In the genomic region with DNA sequence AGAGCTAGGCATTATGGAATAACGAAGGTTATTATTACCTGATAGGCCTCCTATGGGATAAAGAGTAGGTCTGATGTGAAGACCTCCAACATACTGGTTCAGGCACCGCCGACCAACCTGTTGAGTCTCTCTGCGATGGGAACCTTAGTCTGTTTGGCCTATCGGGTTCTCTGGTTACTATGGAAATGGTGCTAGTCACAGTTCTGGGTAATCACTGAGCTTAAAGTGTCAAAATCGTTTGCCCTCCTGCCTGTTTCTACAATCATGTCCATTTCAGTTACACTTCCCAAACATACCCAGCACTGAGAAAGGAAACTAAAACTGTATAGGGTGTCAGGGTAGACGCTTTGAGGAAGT, we compare ENCODE assay signal across 7 mouse cellular contexts. TPM values are rescaled to one million over a fixed set of nuclear protein-coding genes. Genes with fewer than 3 reads are reported as not detected.
A peak's percentile ranks its signal among the peaks of the same experiment; 100 is the strongest.
DNase-seq lines count a peak whose midpoint lies in the region; ATAC-seq and TF ChIP-seq lines count a peak whose summit lies in the region.

No protein-coding gene starts in this region.

- peak overlapping the region; percentile 92 for H3K9ac ChIP-seq in liver, adult 2 months (ENCODE audit: low read depth, low read length)
- H3K9ac ChIP-seq in limb, embryonic 12.5 days (replicated peaks), result peak overlapping the region; percentile 44
- H3K9ac ChIP-seq in neural tube, embryonic 15.5 days (replicated peaks), result no peak overlapping the region

- ATAC-seq in limb, embryonic 12.5 days (ENCODE audit: insufficient number of reproducible peaks, insufficient read depth, low FRiP score, low TSS enrichment, low read depth), result no peak
- ATAC-seq in neural tube, embryonic 15.5 days (ENCODE audit: low FRiP score), result no peak

- intact Hi-C loops in left cerebral cortex, postnatal 4 days (cut with DNase I), result no loop called here

- H3K9me3 ChIP-seq in erythroblast, embryonic 14.5 days (ENCODE audit: control insufficient read depth, low read length), result peaks cover 4% of the 10 kb centered on the region; the same call in 1 of the 2 replicates
- H3K9me3 ChIP-seq in limb, embryonic 12.5 days, result no peaks in the 10 kb centered on the region
- no peaks in the 10 kb centered on the region for H3K9me3 ChIP-seq in neural tube, embryonic 15.5 days (replicated peaks)

- H3K36me3 ChIP-seq in liver, adult 2 months (ENCODE audit: control insufficient read depth, insufficient read depth, low read length), result peaks cover 3% of the 10 kb centered on the region; the same call in 1 of the 2 replicates
- H3K36me3 ChIP-seq in erythroblast, embryonic 14.5 days (ENCODE audit: control insufficient read depth), result peaks cover 25% of the 10 kb centered on the region
- peaks cover 17% of the 10 kb centered on the region; the same call in 1 of the 2 replicates for H3K36me3 ChIP-seq in limb, embryonic 12.5 days
- 0 out of 2 replicates have a peak, but pooled peaks cover 6% of the 10 kb centered on the region for H3K36me3 ChIP-seq in neural tube, embryonic 15.5 days

- H3K4me1 ChIP-seq in liver, adult 2 months (ENCODE audit: control insufficient read depth, insufficient read depth, low read length), result no peaks in the 10 kb centered on the region; the same call in 1 of the 2 replicates
- peaks cover 20% of the 10 kb centered on the region for H3K4me1 ChIP-seq in erythroblast, embryonic 14.5 days (ENCODE audit: control insufficient read depth)
- H3K4me1 ChIP-seq in limb, embryonic 12.5 days (replicated peaks), result no peaks in the 10 kb centered on the region; the same call in 1 of the 2 replicates
- peaks cover 8% of the 10 kb centered on the region; the same call in 1 of the 2 replicates for H3K4me1 ChIP-seq in neural tube, embryonic 15.5 days

- H3K79me2 ChIP-seq in liver, adult 2 months (ENCODE audit: control insufficient read depth, insufficient read depth, low read length), result no peaks in the 10 kb centered on the region; the same call in 1 of the 2 replicates

- H3K4me2 ChIP-seq in limb, embryonic 12.5 days, result peak overlapping the region; percentile 42
- H3K4me2 ChIP-seq in neural tube, embryonic 15.5 days, result peak overlapping the region; percentile 51

- 8% methylated on average over 7 of the region's 7 CpGs for WGBS in liver, adult 2 months
- WGBS in limb, embryonic 12.5 days, result 20% methylated on average over 7 of the region's 7 CpGs
- 25% methylated on average over 7 of the region's 7 CpGs for WGBS in neural tube, embryonic 15.5 days

- DNase-seq in liver, adult 2 months (ENCODE audit: extremely low read depth, low read depth, low spot score), result no peak
- no peak for DNase-seq in liver
- peak; percentile 49 for DNase-seq in brain, embryonic 14.5 days (ENCODE audit: low read depth)
- no peak for DNase-seq in left cerebral cortex, postnatal 4 days

- H3K4me3 ChIP-seq in liver, adult 2 months (ENCODE audit: insufficient read depth, low read depth, low read length), result peak overlapping the region; percentile 83; the same call in 1 of the 2 replicates
- peak overlapping the region; percentile 84 for H3K4me3 ChIP-seq in erythroblast, embryonic 14.5 days (replicated peaks)
- peak overlapping the region; percentile 63 for H3K4me3 ChIP-seq in limb, embryonic 12.5 days (replicated peaks)
- H3K4me3 ChIP-seq in neural tube, embryonic 15.5 days (replicated peaks), result peak overlapping the region; percentile 59

- no peak for TF ChIP-seq POLR2A in liver, adult 2 months (IDR thresholded peaks at IDR 0.05; ENCODE audit: extremely low read depth, insufficient read depth, low read length)
- no peak for TF ChIP-seq POLR2A in brain, embryonic 14.5 days (IDR thresholded peaks at IDR 0.05; ENCODE audit: borderline replicate concordance, extremely low read depth, insufficient read depth, insufficient read length, poor library complexity, severe bottlenecking)

- H3K27me3 ChIP-seq in liver, adult 2 months (ENCODE audit: control insufficient read depth, insufficient read depth, low read length), result no peaks in the 10 kb centered on the region
- H3K27me3 ChIP-seq in erythroblast, embryonic 14.5 days (ENCODE audit: control insufficient read depth), result no peaks in the 10 kb centered on the region; the same call in 1 of the 2 replicates
- H3K27me3 ChIP-seq in limb, embryonic 12.5 days, result peaks cover 13% of the 10 kb centered on the region
- H3K27me3 ChIP-seq in neural tube, embryonic 15.5 days (replicated peaks), result no peaks in the 10 kb centered on the region

- TF ChIP-seq CTCF in liver, adult 2 months (IDR thresholded peaks at IDR 0.05; ENCODE audit: low read depth, low read length), result no peak
- no peak for TF ChIP-seq CTCF in brain, embryonic 14.5 days (IDR thresholded peaks at IDR 0.05; ENCODE audit: borderline replicate concordance, extremely low read depth, insufficient read depth, insufficient read length)

- peak overlapping the region; percentile 99 for H3K27ac ChIP-seq in liver, adult 2 months (replicated peaks; ENCODE audit: insufficient read depth, low read depth, low read length)
- H3K27ac ChIP-seq in limb, embryonic 12.5 days, result peak overlapping the region; percentile 97
- H3K27ac ChIP-seq in neural tube, embryonic 15.5 days (replicated peaks), result peak overlapping the region; percentile 89

RNA-seq across cellular contexts. Expression of a gene that starts 0.4 kb away (rescaled TPM):
- 76.9 and 83.3 TPM in 2 replicates for total RNA-seq in liver, adult 2 months (2014; rRNA removed)
- 36.5 and 38.4 TPM in 2 replicates for polyA plus RNA-seq in liver, adult 2 months (2012; rRNA removed)
- polyA plus RNA-seq in brain, embryonic 14.5 days (2012; rRNA removed), result 419 and 430 TPM in 2 replicates
- polyA plus RNA-seq in erythroblast, embryonic 14.5 days (2012), result 1.7 and 2.5 TPM in 2 replicates
- polyA plus RNA-seq in limb, embryonic 12.5 days (2016; fragmentation: Nextera tagmentation; extraction: Ambion mirVana), result 567 and 579 TPM in 2 replicates
- 242 and 291 TPM in 2 replicates for polyA plus RNA-seq in neural tube, embryonic 15.5 days (2015; fragmentation: Nextera tagmentation; extraction: Ambion mirVana)
- 100 to 1,000 TPM; 236 to 271 TPM for total RNA-seq in left cerebral cortex, postnatal 4 days (2021)

RNA-seq across cellular contexts. Expression of a gene that starts 8.1 kb away (rescaled TPM):
- total RNA-seq in liver, adult 2 months (2014; rRNA removed), result 6.8 and 8.5 TPM in 2 replicates
- polyA plus RNA-seq in liver, adult 2 months (2012; rRNA removed), result 7.0 and 9.1 TPM in 2 replicates
- 178 and 190 TPM in 2 replicates for polyA plus RNA-seq in brain, embryonic 14.5 days (2012; rRNA removed)
- 0.13 and 0.71 TPM in 2 replicates for polyA plus RNA-seq in erythroblast, embryonic 14.5 days (2012)
- polyA plus RNA-seq in limb, embryonic 12.5 days (2016; fragmentation: Nextera tagmentation; extraction: Ambion mirVana), result 43.6 and 44.8 TPM in 2 replicates
- polyA plus RNA-seq in neural tube, embryonic 15.5 days (2015; fragmentation: Nextera tagmentation; extraction: Ambion mirVana), result 72.3 and 83.4 TPM in 2 replicates
- total RNA-seq in left cerebral cortex, postnatal 4 days (2021), result 100 to 1,000 TPM; 195 to 217 TPM

RNA-seq across cellular contexts. Expression of a gene that starts 20.1 kb away (rescaled TPM):
- total RNA-seq in liver, adult 2 months (2014; rRNA removed), result 0.40 and 1.2 TPM in 2 replicates
- 0.10 and 0.28 TPM in 2 replicates for polyA plus RNA-seq in liver, adult 2 months (2012; rRNA removed)
- 3.3 and 5.4 TPM in 2 replicates for polyA plus RNA-seq in brain, embryonic 14.5 days (2012; rRNA removed)
- polyA plus RNA-seq in erythroblast, embryonic 14.5 days (2012), result 0.06 TPM in 1 of 2 replicates, not detected in the other
- polyA plus RNA-seq in limb, embryonic 12.5 days (2016; fragmentation: Nextera tagmentation; extraction: Ambion mirVana), result 12.8 and 14.2 TPM in 2 replicates
- 4.4 and 8.8 TPM in 2 replicates for polyA plus RNA-seq in neural tube, embryonic 15.5 days (2015; fragmentation: Nextera tagmentation; extraction: Ambion mirVana)
- total RNA-seq in left cerebral cortex, postnatal 4 days (2021), result 1 to 10 TPM; 4.0 to 4.6 TPM

RNA-seq across cellular contexts. Expression of a gene that starts 52.6 kb away (rescaled TPM):
- 656 and 716 TPM in 2 replicates for total RNA-seq in liver, adult 2 months (2014; rRNA removed)
- polyA plus RNA-seq in liver, adult 2 months (2012; rRNA removed), result 1,676 and 1,804 TPM in 2 replicates
- polyA plus RNA-seq in brain, embryonic 14.5 days (2012; rRNA removed), result 0.33 and 0.66 TPM in 2 replicates
- 0.09 and 0.13 TPM in 2 replicates for polyA plus RNA-seq in erythroblast, embryonic 14.5 days (2012)
- polyA plus RNA-seq in limb, embryonic 12.5 days (2016; fragmentation: Nextera tagmentation; extraction: Ambion mirVana), result 0.14 TPM in 1 of 2 replicates, not detected in the other
- 1.8 and 4.6 TPM in 2 replicates for polyA plus RNA-seq in neural tube, embryonic 15.5 days (2015; fragmentation: Nextera tagmentation; extraction: Ambion mirVana)
- 1 to 10 TPM; 2.2 to 2.7 TPM for total RNA-seq in left cerebral cortex, postnatal 4 days (2021)

Comparison
In these comparisons a context has a peak if more than half of its experiments do, and no peak if none do; other contexts are left out.
1. RNA of a gene that starts 0.4 kb away (polyA plus RNA-seq): 567 to 579 TPM in limb, embryonic 12.5 days, 419 to 430 TPM in brain, embryonic 14.5 days, 242 to 291 TPM in neural tube, embryonic 15.5 days and 36.5 to 38.4 TPM in liver, adult 2 months; 1.7 to 2.5 TPM in erythroblast, embryonic 14.5 days; every median in the first group is over 10 times any median in the second.
2. Peak in every context shown above with its lines, with median percentiles within 50 percentile points of each other: H3K27ac ChIP-seq and H3K4me3 ChIP-seq.